Mouse (Mus musculus): ENCODE data around the gene Itgav. TPM values are rescaled to one million over a fixed set of nuclear protein-coding genes. Genes with fewer than 3 reads are reported as not detected.

Itgav gene
- polyA plus RNA-seq, 1 experiment from 2014 or later = 74.3 TPM

- Histone ChIP-seq H3K4me2 (replicated peaks; ENCODE audit: low read depth) (no peak overlapping the region), H3K9me3 (ENCODE audit: control insufficient read depth, low read length) (no peaks in the 10 kb centered on the region), H3K4me3 (ENCODE audit: low read depth, low read length) (no peak overlapping the region), H3K4me1 (replicated peaks; ENCODE audit: control insufficient read depth, insufficient read depth) (no peaks in the 10 kb centered on the region), H3K27me3 (ENCODE audit: control insufficient read depth, insufficient read depth, low read length) (no peaks in the 10 kb centered on the region), H3K9ac (ENCODE audit: low read length) (no peak overlapping the region), H3K27ac (replicated peaks) (0 out of 2 replicates have a peak overlapping the region, but pooled peaks have one; percentile 45), H3K36me3 (ENCODE audit: control insufficient read depth, insufficient read depth, low read length) (0 out of 2 replicates have a peak, but pooled peaks cover 5% of the 10 kb centered on the region)
- 64% methylated on average over 7 of the region's 7 CpGs for WGBS
- DNase-seq (ENCODE audit: low spot score) (no peak), ATAC-seq (ENCODE audit: low FRiP score, low TSS enrichment) (peak; percentile 69)
- TF ChIP-seq EP300 (optimal IDR thresholded peaks at IDR 0.05) = no peak
- no peak for TF ChIP-seq CTCF (IDR thresholded peaks at IDR 0.05; ENCODE audit: low read depth)
Observed at GRCm38 (mm10) chr2:83758606-83759215, 34.5 kb downstream of the Itgav start.

GRCm38 (mm10) chr2:83759216-83759648, 35.0 kb downstream of the Itgav start:
- Histone ChIP-seq H3K4me2 (replicated peaks; ENCODE audit: low read depth) (no peak overlapping the region), H3K9ac (ENCODE audit: low read length) (no peak overlapping the region), H3K36me3 (ENCODE audit: control insufficient read depth, insufficient read depth, low read length) (0 out of 2 replicates have a peak, but pooled peaks cover 5% of the 10 kb centered on the region), H3K4me1 (replicated peaks; ENCODE audit: control insufficient read depth, insufficient read depth) (no peaks in the 10 kb centered on the region), H3K9me3 (ENCODE audit: control insufficient read depth, low read length) (no peaks in the 10 kb centered on the region), H3K27ac (replicated peaks) (peak overlapping the region; percentile 53; the same call in 1 of the 2 replicates), H3K4me3 (ENCODE audit: low read depth, low read length) (no peak overlapping the region), H3K27me3 (ENCODE audit: control insufficient read depth, insufficient read depth, low read length) (no peaks in the 10 kb centered on the region)
- 53% methylated on average over 11 of the region's 11 CpGs for WGBS
- DNase-seq (ENCODE audit: low spot score) (no peak), ATAC-seq (ENCODE audit: low FRiP score, low TSS enrichment) (peak; percentile 66)
- TF ChIP-seq EP300 (optimal IDR thresholded peaks at IDR 0.05) (no peak), CTCF (IDR thresholded peaks at IDR 0.05; ENCODE audit: low read depth) (no peak)

DNA sequence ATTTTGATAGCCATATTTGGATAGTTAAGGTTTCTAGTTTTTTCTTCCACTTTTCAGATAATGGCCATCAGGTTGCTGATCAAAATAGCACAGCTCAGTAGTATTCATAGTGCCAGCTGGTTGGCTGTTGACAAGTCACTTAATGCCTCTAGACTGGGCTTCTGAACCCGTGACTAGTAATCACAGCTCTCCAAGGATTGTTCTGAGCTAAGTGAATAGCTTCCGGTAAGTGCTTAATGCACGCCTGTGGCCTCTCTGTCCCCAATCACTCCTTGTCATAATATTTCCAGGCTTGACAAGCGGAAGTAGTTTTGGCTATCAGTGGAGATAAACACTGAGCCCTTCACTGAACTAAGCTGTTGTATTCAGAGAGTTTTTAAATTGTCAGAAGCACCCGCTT, 35.5 kb downstream of the Itgav start:
- peak; percentile 85 for ATAC-seq (ENCODE audit: low FRiP score, low TSS enrichment)
- no peak overlapping the region for H3K4me2 ChIP-seq (replicated peaks; ENCODE audit: low read depth)

DNA sequence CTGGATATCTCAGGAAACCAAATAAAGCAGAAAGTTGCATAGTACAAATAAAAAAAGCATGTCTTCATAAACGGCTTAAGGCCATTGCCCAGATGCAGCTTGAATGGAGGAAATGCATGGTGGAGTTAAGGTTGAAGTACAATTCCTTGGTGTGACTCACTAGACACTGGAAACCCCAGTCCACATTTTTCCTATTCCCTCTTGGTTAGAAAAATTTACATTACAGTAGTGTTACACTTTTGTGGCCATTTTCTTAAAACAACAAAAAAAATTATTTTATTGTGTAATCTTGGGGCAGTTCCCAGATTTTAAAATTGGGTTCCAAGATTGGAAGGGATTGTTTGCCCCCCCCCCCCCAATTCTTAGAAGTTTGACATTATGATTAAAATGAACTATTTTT, 35.9 kb downstream of the Itgav start:
- 37% methylated on average over 1 of the region's 1 CpGs for WGBS
- TF ChIP-seq CTCF (IDR thresholded peaks at IDR 0.05; ENCODE audit: low read depth) (no peak), EP300 (optimal IDR thresholded peaks at IDR 0.05) (no peak)
- DNase-seq (ENCODE audit: low spot score) (no peak), ATAC-seq (ENCODE audit: low FRiP score, low TSS enrichment) (peak; percentile 64; the same call in 1 of the 2 replicates)
- H3K9me3 ChIP-seq (ENCODE audit: control insufficient read depth, low read length) = no peaks in the 10 kb centered on the region
- no peaks in the 10 kb centered on the region for H3K4me1 ChIP-seq (replicated peaks; ENCODE audit: control insufficient read depth, insufficient read depth)
- no peaks in the 10 kb centered on the region for H3K27me3 ChIP-seq (ENCODE audit: control insufficient read depth, insufficient read depth, low read length)
- no peak overlapping the region for H3K9ac ChIP-seq (ENCODE audit: low read length)
- H3K36me3 ChIP-seq (ENCODE audit: control insufficient read depth, insufficient read depth, low read length) = 0 out of 2 replicates have a peak, but pooled peaks cover 5% of the 10 kb centered on the region
- no peak overlapping the region for H3K4me3 ChIP-seq (ENCODE audit: low read depth, low read length)
- no peak overlapping the region for H3K27ac ChIP-seq (replicated peaks)
- no peak overlapping the region for H3K4me2 ChIP-seq (replicated peaks; ENCODE audit: low read depth)

More for the DNA sequence above, 35.5 kb downstream of the Itgav start:
- Histone ChIP-seq H3K4me1 (replicated peaks; ENCODE audit: control insufficient read depth, insufficient read depth) (no peaks in the 10 kb centered on the region), H3K4me3 (ENCODE audit: low read depth, low read length) (no peak overlapping the region), H3K36me3 (ENCODE audit: control insufficient read depth, insufficient read depth, low read length) (0 out of 2 replicates have a peak, but pooled peaks cover 5% of the 10 kb centered on the region), H3K27ac (replicated peaks) (peak overlapping the region; percentile 53; the same call in 1 of the 2 replicates), H3K9ac (ENCODE audit: low read length) (no peak overlapping the region), H3K27me3 (ENCODE audit: control insufficient read depth, insufficient read depth, low read length) (no peaks in the 10 kb centered on the region), H3K9me3 (ENCODE audit: control insufficient read depth, low read length) (no peaks in the 10 kb centered on the region)
- WGBS = 64% methylated on average over 5 of the region's 5 CpGs
- DNase-seq (ENCODE audit: low spot score) = no peak
- no peak for TF ChIP-seq CTCF (IDR thresholded peaks at IDR 0.05; ENCODE audit: low read depth)
- TF ChIP-seq EP300 (optimal IDR thresholded peaks at IDR 0.05) = no peak

DNA sequence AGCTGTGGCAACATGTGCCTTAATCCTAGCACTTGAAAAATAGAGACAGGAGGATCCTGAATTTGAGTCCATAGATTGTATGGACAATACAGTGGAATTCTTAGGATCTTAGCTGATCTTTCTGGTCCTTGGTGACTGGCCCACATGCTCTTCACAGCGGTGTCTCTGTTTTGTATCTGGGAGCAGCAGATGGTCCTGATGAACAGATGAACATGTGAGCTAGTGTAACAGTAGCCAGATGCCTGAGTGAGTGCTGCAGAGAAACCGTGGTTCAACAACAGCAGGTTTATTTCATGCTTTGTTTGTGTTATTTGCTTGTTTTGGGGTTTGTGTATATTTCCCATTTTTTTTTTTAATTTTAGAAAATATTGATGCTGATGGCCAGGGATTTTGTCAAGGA, 37.3 kb downstream of the Itgav start:
- Histone ChIP-seq H3K27ac (replicated peaks) (no peak overlapping the region), H3K4me3 (ENCODE audit: low read depth, low read length) (no peak overlapping the region), H3K9me3 (ENCODE audit: control insufficient read depth, low read length) (no peaks in the 10 kb centered on the region), H3K4me1 (replicated peaks; ENCODE audit: control insufficient read depth, insufficient read depth) (no peaks in the 10 kb centered on the region), H3K27me3 (ENCODE audit: control insufficient read depth, insufficient read depth, low read length) (no peaks in the 10 kb centered on the region), H3K4me2 (replicated peaks; ENCODE audit: low read depth) (no peak overlapping the region), H3K9ac (ENCODE audit: low read length) (no peak overlapping the region), H3K36me3 (ENCODE audit: control insufficient read depth, insufficient read depth, low read length) (0 out of 2 replicates have a peak, but pooled peaks cover under 1% of the 10 kb centered on the region)
- TF ChIP-seq EP300 (optimal IDR thresholded peaks at IDR 0.05) (no peak), CTCF (IDR thresholded peaks at IDR 0.05; ENCODE audit: low read depth) (no peak)
- ATAC-seq (ENCODE audit: low FRiP score, low TSS enrichment) (no peak), DNase-seq (ENCODE audit: low spot score) (no peak)
- WGBS = 63% methylated on average over 2 of the region's 2 CpGs
